Mouse (Mus musculus): Measurements from ENCODE around the gene Ntsr1.

DNA sequence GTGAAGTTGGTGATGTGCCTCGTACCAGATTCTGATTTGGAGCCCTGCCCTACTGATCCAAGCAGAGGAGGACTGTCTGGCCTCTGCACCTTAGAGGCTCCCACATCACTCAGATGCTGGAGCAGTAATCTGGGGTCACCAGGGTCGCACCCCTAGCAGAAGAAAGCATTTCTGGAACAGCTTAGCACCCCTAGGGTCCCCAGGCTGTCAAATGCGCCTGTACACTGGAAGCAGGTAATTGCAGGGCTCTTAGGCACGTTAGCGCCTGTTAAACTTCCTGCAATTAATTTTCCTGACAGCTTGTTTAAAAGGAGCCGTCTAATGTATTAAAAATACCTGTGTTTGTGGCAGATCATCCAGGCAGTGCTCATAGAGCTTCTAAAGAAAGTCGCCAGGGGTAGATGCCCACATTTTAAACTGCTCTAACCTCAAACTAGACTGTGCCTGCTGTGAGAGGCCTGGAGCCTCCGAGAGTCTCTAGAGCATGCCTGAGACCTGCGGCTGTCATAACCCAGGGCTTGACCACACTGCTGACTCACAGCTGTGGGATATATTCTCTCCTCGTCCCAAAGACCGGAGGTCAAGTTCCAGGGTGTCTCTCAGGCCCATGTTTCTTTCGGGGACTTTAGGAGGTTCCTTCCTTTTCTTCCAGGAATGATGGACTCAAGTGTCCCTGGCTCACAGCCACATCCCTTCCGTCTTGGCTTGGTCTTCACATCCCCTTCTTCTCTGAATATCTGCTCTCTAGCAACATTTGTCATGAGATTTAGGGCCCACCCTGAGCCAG, 12.3 kb downstream of the Ntsr1 start:
- TF ChIP-seq CTCF (IDR thresholded peaks at IDR 0.05 in 2 of 3, conservative IDR thresholded peaks at IDR 0.05 in 1 of 3; ENCODE audit: control insufficient read depth in 1 of 3, insufficient read depth in 1 of 3, low read depth in 2 of 3, low read length in 3 of 3, poor library complexity in 1 of 3, severe bottlenecking in 1 of 3) (no peak), GABPA (IDR thresholded peaks at IDR 0.05; ENCODE audit: low read depth, low read length) (no peak), USF1 (IDR thresholded peaks at IDR 0.05; ENCODE audit: low read depth, low read length) (no peak)
